Mouse (Mus musculus): Measurements from ENCODE around the gene Fam20a.

Gene Fam20a

GRCm38 (mm10) chr11:109654581-109654980 lies 67.5 kb downstream of the Fam20a start:
- in situ Hi-C loops (cut with MboI): loop anchor here (25.0 kb wide), 2 partner anchors 208 to 608 kb away; partner anchors contain the start of gene Abca6

DNA sequence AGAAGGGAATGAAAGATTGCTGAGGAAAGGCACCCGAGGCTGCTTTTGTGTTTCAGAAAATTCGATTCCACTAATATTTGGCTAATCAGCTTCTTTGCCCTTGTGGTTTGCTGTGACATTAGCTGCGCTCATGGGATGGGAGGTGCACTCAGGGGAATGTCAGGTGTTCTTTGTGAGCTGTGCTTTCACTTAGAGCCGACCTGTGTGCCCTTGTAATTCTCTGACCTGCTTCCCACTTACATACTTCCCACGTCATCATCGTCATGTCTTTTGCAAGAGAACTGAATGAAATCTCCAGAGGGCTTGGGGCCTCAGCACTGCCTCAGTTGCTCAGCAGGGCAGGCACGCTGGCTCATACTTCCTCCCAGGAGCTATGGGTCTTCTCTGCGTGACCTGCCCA lies 68.9 kb downstream of the Fam20a start:
- in situ Hi-C loops (cut with MboI): loop anchor here (25.0 kb wide), 2 partner anchors 209 to 609 kb away; partner anchors contain the start of gene Abca6

GRCm38 (mm10) chr11:109652505-109652904 lies 69.6 kb downstream of the Fam20a start:
- in situ Hi-C loops (cut with MboI): loop anchor here (25.0 kb wide), 2 partner anchors 210 to 610 kb away; partner anchors contain the start of gene Abca6

GRCm38 (mm10) chr11:109651566-109652024 lies 70.5 kb downstream of the Fam20a start:
- in situ Hi-C loops (cut with MboI): loop anchor here (25.0 kb wide), 2 partner anchors 211 to 611 kb away; partner anchors contain the start of gene Abca6

DNA sequence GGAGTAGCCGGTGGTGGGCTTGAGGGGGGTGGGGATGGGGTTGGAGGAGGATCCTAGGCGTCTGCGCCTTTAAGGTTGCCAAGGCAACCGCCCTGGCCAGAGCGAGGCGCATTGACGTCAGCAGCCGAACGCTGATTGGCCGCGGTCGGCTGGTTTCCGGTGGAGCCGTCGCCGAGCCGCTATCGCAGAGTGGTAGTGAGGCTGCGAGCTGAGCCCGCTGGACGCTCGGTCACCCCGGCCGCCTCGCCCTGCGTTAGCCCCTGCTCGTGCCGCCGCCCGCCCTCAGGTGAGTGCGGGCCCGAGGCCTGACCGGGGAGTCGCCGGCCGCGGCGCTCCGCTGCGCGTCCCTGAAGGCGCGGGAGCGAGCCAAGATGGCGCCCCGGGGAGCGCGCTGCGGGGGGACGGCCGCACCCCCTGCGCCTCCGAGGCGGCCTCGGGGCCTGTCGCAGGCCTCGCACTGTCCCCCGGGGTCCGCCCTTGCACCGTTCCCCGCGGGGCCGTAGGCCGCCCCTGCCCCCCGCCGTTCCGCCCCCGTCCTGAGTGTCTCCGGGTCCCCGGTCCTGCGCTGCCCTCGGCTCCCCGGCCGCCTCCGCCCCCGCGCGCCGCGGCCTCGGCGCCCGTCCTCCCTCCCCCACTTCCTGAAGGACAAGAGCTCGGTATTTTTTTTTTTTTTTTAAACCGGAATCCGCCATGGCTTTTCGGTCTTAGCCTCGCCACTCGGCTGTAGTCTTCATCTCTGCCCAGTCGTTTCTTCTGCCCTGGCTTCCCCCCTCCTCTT lies 71.1 kb downstream of the Fam20a start:
- in situ Hi-C loops (cut with MboI): loop anchor here (25.0 kb wide), 2 partner anchors 211 to 611 kb away; partner anchors contain the start of gene Abca6

DNA sequence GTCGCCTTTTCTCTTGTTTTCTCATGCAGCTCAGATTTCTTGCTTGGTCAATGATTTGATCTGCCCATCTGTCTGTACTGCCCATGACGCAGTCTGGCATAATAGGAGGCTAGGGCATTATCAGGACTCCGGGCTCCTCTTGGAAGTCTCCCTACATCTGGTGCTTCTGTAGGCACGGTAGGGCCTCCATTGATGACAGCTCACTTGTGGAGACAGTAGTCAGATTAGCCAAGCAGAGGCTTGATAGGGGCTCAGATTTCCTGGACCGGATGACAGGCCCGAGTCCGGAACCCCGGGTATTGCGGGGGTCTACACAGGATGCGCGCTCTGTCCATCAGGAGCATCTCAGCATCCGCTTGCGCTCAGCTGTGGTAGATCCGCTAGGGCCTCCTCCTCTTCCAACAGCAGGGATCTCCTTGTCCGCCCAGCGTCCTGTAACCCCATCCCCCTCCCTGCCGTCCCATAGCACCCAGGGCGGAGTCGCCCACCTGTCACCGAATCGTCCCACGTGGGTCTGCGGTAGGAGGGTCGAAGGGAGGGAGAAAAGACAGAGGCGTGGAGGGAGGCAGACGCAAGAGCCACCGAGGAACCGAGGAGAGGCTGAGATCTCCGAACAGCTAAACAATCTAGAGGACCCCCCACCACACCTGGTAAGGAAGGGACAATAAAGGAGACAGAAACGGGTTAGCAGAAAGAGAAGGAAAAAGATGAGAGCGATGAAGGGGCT lies 71.9 kb downstream of the Fam20a start:
- in situ Hi-C loops (cut with MboI): loop anchor here (25.0 kb wide), 2 partner anchors 212 to 612 kb away; partner anchors contain the start of gene Abca6

GRCm38 (mm10) chr11:109649206-109649605 lies 72.9 kb downstream of the Fam20a start, which contains the start of gene Prkar1a:
Prkar1a (plus strand) TSS chr11:109649405.
- in situ Hi-C loops (cut with MboI): no loop called here

DNA sequence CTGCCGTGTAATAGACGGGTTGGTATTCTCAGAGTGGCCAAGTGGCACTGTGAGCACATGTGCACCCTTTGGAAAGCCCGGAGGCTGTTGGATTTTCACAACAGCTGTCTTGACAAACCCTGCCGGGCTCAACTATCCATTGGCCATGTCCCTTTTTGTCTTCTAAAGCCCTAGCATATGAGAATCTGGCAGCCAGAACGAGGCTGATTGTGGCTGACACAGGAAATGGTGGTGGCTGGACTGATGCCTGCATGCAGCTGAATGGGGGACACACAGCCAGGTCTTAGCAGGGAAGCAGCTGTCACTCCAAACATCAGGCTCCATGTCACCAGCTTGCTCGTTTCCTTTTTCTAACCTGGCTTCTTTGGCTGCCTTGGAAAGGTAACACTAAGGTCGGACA lies 73.6 kb downstream of the Fam20a start:
- in situ Hi-C loops (cut with MboI): no loop called here

GRCm38 (mm10) chr11:109641498-109642222 lies 80.4 kb downstream of the Fam20a start:
- in situ Hi-C loops (cut with MboI): no loop called here

GRCm38 (mm10) chr11:109635871-109636395 lies 86.1 kb downstream of the Fam20a start:
- in situ Hi-C loops (cut with MboI): no loop called here

DNA sequence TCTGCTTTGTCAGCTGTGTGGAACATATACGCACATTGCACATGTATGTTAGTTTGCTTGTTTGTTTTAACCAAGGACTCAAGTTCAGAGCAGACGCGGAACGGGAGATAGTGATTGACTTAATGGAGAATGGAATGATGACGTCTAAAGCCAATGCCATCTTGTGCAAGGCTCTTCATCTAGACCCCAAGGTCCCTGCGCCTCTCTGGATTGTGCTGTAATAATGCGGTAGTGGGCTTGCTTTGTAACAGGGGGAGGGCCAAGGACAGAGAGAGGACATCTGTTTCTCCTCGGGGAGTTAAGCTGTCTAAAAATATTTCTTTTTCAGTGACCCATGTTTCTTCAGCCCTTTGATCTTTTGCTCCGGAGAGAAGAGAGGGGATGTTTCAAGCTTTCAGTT lies 87.2 kb downstream of the Fam20a start:
- in situ Hi-C loops (cut with MboI): no loop called here

GRCm38 (mm10) chr11:109629021-109629521 lies 93.0 kb downstream of the Fam20a start:
- in situ Hi-C loops (cut with MboI): no loop called here

DNA sequence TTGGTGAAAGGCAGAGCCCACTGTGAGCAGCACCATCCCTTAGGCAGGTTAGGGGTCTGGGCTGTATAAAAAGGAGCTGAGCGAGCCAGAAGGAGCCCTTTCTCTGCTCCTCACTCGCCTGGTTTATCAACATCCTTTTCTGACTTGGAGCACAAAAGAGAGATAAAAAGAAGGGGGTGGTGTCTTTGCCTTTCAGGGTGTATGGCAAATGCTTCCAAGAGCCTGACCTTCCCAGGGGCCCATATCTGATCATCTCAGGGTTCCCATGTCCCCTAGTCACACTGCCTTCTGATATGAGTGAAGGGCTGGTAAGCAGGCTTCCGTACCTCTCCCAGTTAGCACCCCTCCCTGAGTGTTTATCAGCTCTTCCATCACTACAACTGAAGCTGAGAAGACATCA lies 94.0 kb downstream of the Fam20a start:
- in situ Hi-C loops (cut with MboI): no loop called here

DNA sequence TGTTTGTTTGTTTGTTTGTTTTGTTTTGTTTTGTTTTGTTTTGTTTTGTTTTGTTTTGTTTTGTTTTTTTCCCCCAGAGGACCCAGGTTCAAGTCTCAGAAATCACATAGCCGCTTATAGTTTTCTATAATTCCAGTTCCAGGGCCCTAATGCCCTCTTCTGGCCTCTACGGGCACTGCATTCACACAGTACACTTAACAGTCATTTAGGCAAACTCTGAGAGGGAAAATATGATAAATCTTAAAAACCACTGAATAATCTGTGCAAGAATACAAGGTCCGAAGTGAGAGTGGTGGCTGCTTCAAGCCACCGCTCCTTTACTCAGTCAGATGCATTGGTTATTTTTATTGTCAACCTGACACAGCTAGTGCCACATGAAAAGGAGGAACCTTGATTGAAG lies 94.4 kb downstream of the Fam20a start:
- in situ Hi-C loops (cut with MboI): no loop called here

DNA sequence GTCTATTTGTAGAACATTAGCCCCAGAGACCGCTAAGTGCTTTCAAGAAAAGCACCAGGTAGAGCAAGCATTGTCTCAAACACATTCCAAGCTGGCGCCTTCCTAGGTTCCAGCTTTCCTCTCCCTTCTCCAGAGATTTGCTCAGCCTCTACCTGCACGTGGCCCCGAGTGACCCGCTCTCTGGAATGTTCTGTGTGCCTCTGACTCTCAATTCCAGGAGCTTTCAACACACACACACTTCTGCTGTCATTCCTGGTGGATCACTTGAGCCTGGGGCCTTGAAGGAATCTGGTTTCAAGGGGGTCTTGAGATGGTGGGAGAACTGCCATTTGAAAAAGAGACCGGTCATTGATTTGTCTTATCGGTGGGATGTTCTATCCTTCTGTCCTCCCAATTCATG lies 98.8 kb downstream of the Fam20a start:
- in situ Hi-C loops (cut with MboI): no loop called here

DNA sequence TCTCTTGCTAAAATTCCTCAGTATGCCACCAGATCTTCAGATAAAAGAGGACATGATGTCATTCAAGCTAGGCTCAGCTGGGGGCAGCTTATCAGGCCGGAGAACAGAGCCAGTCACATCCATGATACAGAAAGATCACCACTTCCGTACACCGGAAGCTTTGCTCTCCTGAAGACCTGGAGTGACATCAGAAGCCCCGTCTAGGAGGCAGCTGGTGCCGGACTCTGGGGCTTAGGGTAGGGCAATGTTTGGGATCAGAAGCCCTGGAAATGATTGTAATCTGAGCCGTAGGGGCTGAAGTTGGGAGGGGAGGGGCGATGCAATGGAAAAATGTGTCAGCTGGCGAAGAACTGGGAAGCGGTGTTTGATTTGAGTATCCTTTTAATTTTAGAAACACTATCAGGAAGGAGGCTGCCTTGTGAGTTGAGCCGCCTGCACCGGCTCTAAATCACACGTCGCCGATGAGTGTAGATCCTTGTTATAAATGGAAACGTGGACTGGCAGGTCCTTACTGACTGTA lies 99.5 kb downstream of the Fam20a start:
- in situ Hi-C loops (cut with MboI): no loop called here

DNA sequence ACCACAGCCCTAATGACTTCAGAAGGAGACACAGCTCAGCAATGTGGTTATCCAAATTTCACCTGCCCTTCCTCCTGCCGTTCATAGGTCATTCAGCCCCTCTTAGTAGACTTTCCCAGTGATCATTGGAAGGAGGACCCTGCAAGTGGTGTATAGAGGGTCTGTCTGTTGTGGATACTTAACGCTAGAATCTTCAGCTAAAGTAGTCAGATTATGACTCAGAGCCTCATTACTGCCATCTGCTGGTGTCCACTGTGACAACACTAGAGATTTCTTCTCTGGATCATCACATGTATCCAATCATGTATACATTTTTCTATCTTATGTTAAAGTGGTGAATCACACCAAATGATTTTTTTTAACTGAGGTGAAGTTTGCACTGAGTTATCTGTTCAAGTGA lies 100.9 kb downstream of the Fam20a start:
- in situ Hi-C loops (cut with MboI): no loop called here

- in situ Hi-C loops (cut with MboI): no loop called here
Measured at GRCm38 (mm10) chr11:109620356-109620755, 101.7 kb downstream of the Fam20a start.

All from mature B cell (primary cell).